Mouse (Mus musculus) midbrain, embryonic 13.5 days (tissue): ENCODE measurements around the gene Crebbp. TPM values are rescaled to one million over a fixed set of nuclear protein-coding genes. Genes with fewer than 3 reads are reported as not detected.
"Not testable (repeated sequence)": the region's sequence is repeated elsewhere in the genome, so short reads cannot be mapped to it uniquely, and the experiment has no call there.

ENCODE experiments used
- ATAC-seq: fragments of 200-750 bp; cut with Nextera tagmentation; 2 replicates; pipeline ENCODE4 v1.8.0; 2017; ENCODE audit warnings: mild to moderate bottlenecking, moderate TSS enrichment, moderate library complexity
- H3K27ac ChIP-seq: fragments of 300-500 bp; sonication (generic); 2 replicates; pipeline ENCODE4 v1.5.1; 2015; ENCODE audit warnings: inconsistent platforms, mild to moderate bottlenecking, moderate library complexity
- H3K27me3 ChIP-seq: fragments of 300-500 bp; sonication (generic); 2 replicates; pipeline ENCODE4 v1.6.1; 2015; ENCODE audit warnings: mild to moderate bottlenecking, inconsistent platforms
- H3K36me3 ChIP-seq: fragments of 300-500 bp; sonication (generic); 2 replicates; pipeline ENCODE4 v1.6.1; 2015; ENCODE audit warnings: mild to moderate bottlenecking, inconsistent platforms
- H3K4me1 ChIP-seq: fragments of 300-500 bp; sonication (generic); replicated peaks from 2 replicates; pipeline ENCODE4 v1.6.1; 2015; ENCODE audit warnings: inconsistent platforms
- H3K4me2 ChIP-seq: fragments of 300-500 bp; sonication (generic); replicated peaks from 2 replicates; pipeline ENCODE4 v1.6.1; 2015; ENCODE audit warnings: moderate library complexity, mild to moderate bottlenecking, inconsistent platforms
- H3K4me3 ChIP-seq: fragments of 300-500 bp; sonication (generic); replicated peaks from 2 replicates; pipeline ENCODE4 v1.5.1; 2015; ENCODE audit warnings: mild to moderate bottlenecking, inconsistent platforms
- H3K9ac ChIP-seq: fragments of 300-500 bp; sonication (generic); replicated peaks from 2 replicates; pipeline ENCODE4 v1.6.1; 2015; ENCODE audit warnings: mild to moderate bottlenecking, inconsistent platforms
- H3K9me3 ChIP-seq: fragments of 300-500 bp; sonication (generic); 2 replicates; pipeline ENCODE4 v1.6.1; 2016; ENCODE audit warnings: mild to moderate bottlenecking, inconsistent platforms
- WGBS: fragments of 180-500 bp; shearing (Covaris S2); methylation state at CpG from one replicate; pipeline ENCODE4 v1.1.7; 2015; 5-methylcytosine and 5-hydroxymethylcytosine counted together
- polyA plus RNA-seq: library from polyadenylated mRNA; unstranded; fragments of >200 nt; fragmentation: Nextera tagmentation; extraction: Ambion mirVana; gene quantifications from 2 replicates; pipeline ENCODE4 v1.2.1, GENCODE M21; 2015

The Crebbp gene
- polyA plus RNA-seq, 1 experiment from 2014 or later = 43.8 TPM

- Histone ChIP-seq H3K4me3 (no peak overlapping the region), H3K9me3 (no peaks in the 10 kb centered on the region), H3K4me2 (no peak overlapping the region), H3K36me3 (peaks cover 28% of the 10 kb centered on the region), H3K4me1 (no peaks in the 10 kb centered on the region), H3K27me3 (no peaks in the 10 kb centered on the region), H3K27ac (no peak overlapping the region), H3K9ac (no peak overlapping the region)
- no peak for ATAC-seq
- 95% methylated on average over 1 of the region's 1 CpGs for WGBS
Observed at GRCm38 (mm10) chr16:4133754-4134153, 80.0 kb downstream of the Crebbp start.

- Histone ChIP-seq H3K9ac (no peak overlapping the region), H3K27me3 (no peaks in the 10 kb centered on the region), H3K4me1 (no peaks in the 10 kb centered on the region), H3K9me3 (no peaks in the 10 kb centered on the region), H3K27ac (no peak overlapping the region), H3K4me2 (no peak overlapping the region), H3K36me3 (peaks cover 44% of the 10 kb centered on the region), H3K4me3 (no peak overlapping the region)
- WGBS = 81% methylated on average over 1 of the region's 1 CpGs
- ATAC-seq = no peak
Observed at GRCm38 (mm10) chr16:4128894-4129293, 84.9 kb downstream of the Crebbp start.

GRCm38 (mm10) chr16:4117072-4117471, 96.7 kb downstream of the Crebbp start:
- H3K27me3 ChIP-seq = no peaks in the 10 kb centered on the region
- no peak overlapping the region; the same call in 1 of the 2 replicates for H3K27ac ChIP-seq
- H3K9ac ChIP-seq = no peak overlapping the region
- no peaks in the 10 kb centered on the region for H3K4me1 ChIP-seq
- peaks cover 85% of the 10 kb centered on the region for H3K36me3 ChIP-seq
- no peak for ATAC-seq
- H3K4me3 ChIP-seq = no peak overlapping the region
- no peak overlapping the region for H3K4me2 ChIP-seq
- no peaks in the 10 kb centered on the region for H3K9me3 ChIP-seq
- WGBS = 95% methylated on average over 4 of the region's 4 CpGs

- Histone ChIP-seq H3K9ac (no peak overlapping the region), H3K4me1 (no peaks in the 10 kb centered on the region), H3K27me3 (no peaks in the 10 kb centered on the region), H3K4me3 (no peak overlapping the region), H3K9me3 (no peaks in the 10 kb centered on the region), H3K4me2 (no peak overlapping the region), H3K27ac (no peak overlapping the region), H3K36me3 (peaks cover 69% of the 10 kb centered on the region)
- no peak for ATAC-seq
- 92% methylated on average over 2 of the region's 2 CpGs for WGBS
Observed at GRCm38 (mm10) chr16:4100374-4100773, 113.4 kb downstream of the Crebbp start.

- H3K4me2 ChIP-seq = no peak overlapping the region
- H3K9me3 ChIP-seq = no peaks in the 10 kb centered on the region
- H3K4me1 ChIP-seq = no peaks in the 10 kb centered on the region
- no peak for ATAC-seq
- no peaks in the 10 kb centered on the region for H3K27me3 ChIP-seq
- H3K27ac ChIP-seq = no peak overlapping the region
- no peak overlapping the region for H3K9ac ChIP-seq
- H3K4me3 ChIP-seq = no peak overlapping the region
- peaks cover 80% of the 10 kb centered on the region for H3K36me3 ChIP-seq
- WGBS = 100% methylated on average over 1 of the region's 1 CpGs
Observed at GRCm38 (mm10) chr16:4097521-4097920, 116.3 kb downstream of the Crebbp start.

- no peak for ATAC-seq
- H3K9ac ChIP-seq = no peak overlapping the region
- H3K4me2 ChIP-seq = no peak overlapping the region
- H3K9me3 ChIP-seq = no peaks in the 10 kb centered on the region
- H3K4me3 ChIP-seq = no peak overlapping the region
- H3K27ac ChIP-seq = no peak overlapping the region
- H3K27me3 ChIP-seq = no peaks in the 10 kb centered on the region
- H3K4me1 ChIP-seq = no peaks in the 10 kb centered on the region
- peaks cover 85% of the 10 kb centered on the region for H3K36me3 ChIP-seq
Observed at GRCm38 (mm10) chr16:4096898-4097297, 116.9 kb downstream of the Crebbp start.

- no peaks in the 10 kb centered on the region for H3K27me3 ChIP-seq
- no peak overlapping the region for H3K4me2 ChIP-seq
- no peak overlapping the region for H3K27ac ChIP-seq
- peaks cover 87% of the 10 kb centered on the region for H3K36me3 ChIP-seq
- H3K9ac ChIP-seq = no peak overlapping the region
- ATAC-seq = no peak
- no peaks in the 10 kb centered on the region for H3K4me1 ChIP-seq
- 99% methylated on average over 3 of the region's 3 CpGs for WGBS
- H3K9me3 ChIP-seq = no peaks in the 10 kb centered on the region
- H3K4me3 ChIP-seq = no peak overlapping the region
Observed at GRCm38 (mm10) chr16:4096141-4096540, 117.7 kb downstream of the Crebbp start.

GRCm38 (mm10) chr16:4087214-4087913, 126.4 kb downstream of the Crebbp start:
- peaks cover 87% of the 10 kb centered on the region for H3K36me3 ChIP-seq
- H3K27ac ChIP-seq = no peak overlapping the region
- no peaks in the 10 kb centered on the region for H3K4me1 ChIP-seq
- no peaks in the 10 kb centered on the region for H3K27me3 ChIP-seq
- ATAC-seq = 0 out of 2 replicates have a peak, but pooled peaks have one; percentile 14
- H3K4me2 ChIP-seq = no peak overlapping the region
- no peak overlapping the region for H3K9ac ChIP-seq
- no peak overlapping the region for H3K4me3 ChIP-seq
- WGBS = 96% methylated on average over 8 of the region's 8 CpGs
- no peaks in the 10 kb centered on the region for H3K9me3 ChIP-seq

GRCm38 (mm10) chr16:4085851-4086387, 127.9 kb downstream of the Crebbp start:
- Histone ChIP-seq H3K4me1 (no peaks in the 10 kb centered on the region), H3K27ac (no peak overlapping the region), H3K9ac (no peak overlapping the region), H3K4me2 (no peak overlapping the region), H3K36me3 (peaks cover 82% of the 10 kb centered on the region), H3K9me3 (no peaks in the 10 kb centered on the region), H3K4me3 (no peak overlapping the region), H3K27me3 (no peaks in the 10 kb centered on the region)
- ATAC-seq = no peak
- WGBS = 97% methylated on average over 9 of the region's 9 CpGs

- Histone ChIP-seq H3K27me3 (no peaks in the 10 kb centered on the region), H3K4me3 (no peak overlapping the region), H3K9me3 (no peaks in the 10 kb centered on the region), H3K36me3 (peaks cover 73% of the 10 kb centered on the region), H3K4me2 (no peak overlapping the region), H3K27ac (no peak overlapping the region), H3K9ac (no peak overlapping the region), H3K4me1 (no peaks in the 10 kb centered on the region)
- 94% methylated on average over 7 of the region's 7 CpGs for WGBS
- ATAC-seq = no peak
Observed at GRCm38 (mm10) chr16:4085051-4085450, 128.7 kb downstream of the Crebbp start.

- not testable (repeated sequence) for H3K27me3 ChIP-seq, H3K27ac ChIP-seq, H3K4me2 ChIP-seq, H3K9ac ChIP-seq, H3K4me3 ChIP-seq, H3K9me3 ChIP-seq, ATAC-seq
- peaks cover 16% of the 10 kb centered on the region for H3K4me1 ChIP-seq
- WGBS = 86% methylated on average over 3 of the region's 3 CpGs
- H3K36me3 ChIP-seq = peaks cover 29% of the 10 kb centered on the region
Observed at GRCm38 (mm10) chr16:4080419-4080818, 133.4 kb downstream of the Crebbp start.

GRCm38 (mm10) chr16:4079656-4080055, 134.1 kb downstream of the Crebbp start:
- Histone ChIP-seq H3K27ac (no peak overlapping the region), H3K9ac (no peak overlapping the region), H3K36me3 (peaks cover 21% of the 10 kb centered on the region), H3K4me1 (peaks cover 17% of the 10 kb centered on the region), H3K9me3 (no peaks in the 10 kb centered on the region), H3K4me2 (no peak overlapping the region), H3K27me3 (no peaks in the 10 kb centered on the region), H3K4me3 (no peak overlapping the region)
- ATAC-seq = no peak
- 83% methylated on average over 1 of the region's 1 CpGs for WGBS

- peak overlapping the region; percentile 92 for H3K4me3 ChIP-seq
- 76% methylated on average over 10 of the region's 10 CpGs for WGBS
- H3K36me3 ChIP-seq = peaks cover 13% of the 10 kb centered on the region
- H3K9ac ChIP-seq, H3K9me3 ChIP-seq, H3K27ac ChIP-seq, H3K27me3 ChIP-seq, ATAC-seq: not testable (repeated sequence)
- peak overlapping the region; percentile 80 for H3K4me2 ChIP-seq
- peaks cover 17% of the 10 kb centered on the region for H3K4me1 ChIP-seq
Observed at GRCm38 (mm10) chr16:4078302-4078701, 135.5 kb downstream of the Crebbp start.
